Mouse (Mus musculus): Measurements from ENCODE around the gene Shroom3.

Gene Shroom3

DNA sequence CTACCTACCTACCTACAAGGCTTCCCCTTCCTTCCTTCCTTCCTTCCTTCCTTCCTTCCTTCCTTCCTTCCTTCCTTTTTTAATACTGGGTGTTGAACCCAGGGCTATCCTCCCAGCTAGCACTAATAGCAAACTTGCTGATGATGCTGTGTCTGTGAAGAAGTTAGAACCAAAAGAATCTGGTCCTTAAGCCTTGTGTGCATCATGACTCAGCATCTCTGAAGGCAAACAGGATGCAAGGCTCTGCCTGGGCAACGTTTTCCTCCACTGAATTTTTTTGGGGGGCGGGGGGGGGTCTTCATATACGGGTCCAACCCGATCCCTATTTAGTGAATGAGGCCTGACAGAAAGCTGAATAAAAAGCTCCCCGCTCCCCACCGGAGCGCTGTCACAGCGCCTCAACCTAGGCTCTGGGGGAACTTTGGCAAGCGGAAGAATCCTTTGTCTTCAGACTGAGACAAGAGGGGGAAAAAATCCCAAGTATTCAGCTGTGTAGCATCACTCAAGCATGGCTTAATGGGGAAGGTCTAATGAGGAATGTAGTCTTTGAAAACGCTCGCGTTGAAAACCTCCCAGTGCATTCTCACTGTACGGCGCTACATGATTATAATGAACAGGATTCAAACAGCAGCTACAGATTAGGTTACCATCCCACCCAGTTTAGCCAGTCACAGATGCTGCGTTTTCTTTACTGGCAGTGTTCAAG is 15.0 kb downstream of the Shroom3 start:
- no peak for DNase-seq (ENCODE audit: extremely low read depth, low read depth)

DNA sequence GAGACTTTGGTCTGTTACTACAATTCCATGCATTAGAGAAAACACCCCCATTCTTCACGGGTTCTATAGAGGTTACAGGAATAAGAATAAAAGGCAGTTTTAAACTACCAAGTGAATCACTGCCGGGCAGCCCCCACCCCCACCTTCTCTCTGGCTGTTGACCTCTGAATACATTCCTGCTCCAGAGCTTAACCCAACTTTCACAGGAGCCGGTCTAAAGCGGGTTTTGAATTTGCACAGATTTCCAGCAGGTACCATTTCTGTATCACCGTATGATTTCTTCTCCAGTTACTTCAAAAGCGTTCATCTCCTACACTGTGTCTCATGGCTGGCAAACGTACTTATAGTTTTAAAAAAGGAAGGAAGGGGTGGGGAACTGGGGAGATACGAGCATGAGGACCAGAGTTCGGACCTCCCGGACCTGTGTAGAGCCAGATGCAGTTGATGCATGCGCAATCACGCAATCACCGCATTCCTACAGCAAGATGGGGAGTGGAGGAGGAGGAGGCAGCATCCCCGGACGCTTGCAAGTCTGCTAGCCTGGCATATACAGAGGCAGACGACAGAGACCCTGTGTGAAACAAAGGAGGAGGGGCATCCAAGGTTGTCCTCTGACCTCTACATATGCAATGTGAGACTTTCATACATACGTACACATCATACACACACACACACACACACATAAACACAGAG is 15.7 kb downstream of the Shroom3 start:
- DNase-seq (ENCODE audit: extremely low read depth, low read depth) = no peak

DNA sequence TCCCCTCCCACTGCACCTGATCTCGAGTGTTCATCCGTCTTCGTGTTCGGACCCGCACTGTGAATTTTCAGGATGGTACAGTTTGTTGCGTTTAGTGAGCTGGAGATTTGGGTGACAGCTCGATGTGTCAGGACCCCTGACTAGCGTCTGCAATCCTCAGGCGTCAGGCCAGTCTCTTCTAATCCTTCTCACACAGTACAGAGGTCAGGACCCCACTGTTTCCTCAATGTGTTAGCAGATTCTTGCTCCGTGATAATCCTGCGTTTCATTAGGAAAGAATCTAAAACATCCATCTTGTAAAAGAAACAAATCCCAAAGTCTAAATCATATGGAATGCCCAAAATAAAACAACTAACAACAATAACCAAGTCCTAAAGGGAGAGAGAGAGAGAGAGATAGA is 18.5 kb downstream of the Shroom3 start:
- no peak for DNase-seq (ENCODE audit: extremely low read depth, low read depth)

DNA sequence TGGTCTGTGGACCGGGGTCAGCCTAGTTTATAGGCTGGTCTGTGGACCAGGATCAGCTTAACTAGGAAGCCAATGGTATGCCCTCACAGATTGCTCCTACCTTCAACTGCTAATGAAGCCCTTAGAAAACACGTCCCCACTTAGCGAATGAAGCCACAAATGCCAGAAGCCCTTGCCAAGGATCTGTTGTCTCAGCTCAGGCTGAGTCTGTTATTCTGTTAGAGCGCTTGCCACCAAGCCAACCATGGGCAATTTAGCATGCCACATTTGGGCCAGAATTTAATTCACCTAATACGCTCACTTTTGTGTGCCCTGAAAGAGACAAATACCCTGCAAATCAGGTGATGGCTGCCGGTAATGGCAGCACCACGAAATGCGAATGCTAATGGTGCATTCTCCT is 20.4 kb downstream of the Shroom3 start:
- no peak for DNase-seq (ENCODE audit: extremely low read depth, low read depth)

DNA sequence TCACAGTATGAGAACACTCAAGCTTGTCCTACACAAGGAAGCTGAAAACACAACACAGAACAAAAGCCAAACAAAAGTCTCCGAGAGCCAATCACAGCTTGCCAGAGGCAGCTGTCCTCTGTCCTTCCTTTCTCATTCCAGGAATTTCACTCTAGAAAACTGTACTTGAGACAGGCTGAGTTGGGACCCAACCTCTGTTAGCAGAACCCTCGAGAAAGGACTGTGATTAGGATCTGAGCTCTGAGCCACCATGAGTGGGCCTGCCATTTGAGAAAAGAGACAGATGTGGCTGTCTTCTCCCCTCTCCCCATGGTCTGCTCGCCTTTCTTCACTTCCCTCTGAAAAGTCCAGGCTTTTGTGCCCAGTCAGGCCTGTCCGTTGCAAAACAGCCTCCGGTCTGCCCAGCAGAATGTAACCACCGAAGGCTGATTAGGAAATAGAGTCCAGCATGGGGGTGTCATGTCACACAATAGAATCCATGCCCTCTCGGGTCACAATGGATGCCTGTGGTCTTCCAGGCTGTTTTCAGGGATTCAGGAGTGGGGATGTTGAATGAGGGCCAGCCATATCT is 24.8 kb downstream of the Shroom3 start:
- no peak for DNase-seq (ENCODE audit: extremely low read depth, low read depth)

DNA sequence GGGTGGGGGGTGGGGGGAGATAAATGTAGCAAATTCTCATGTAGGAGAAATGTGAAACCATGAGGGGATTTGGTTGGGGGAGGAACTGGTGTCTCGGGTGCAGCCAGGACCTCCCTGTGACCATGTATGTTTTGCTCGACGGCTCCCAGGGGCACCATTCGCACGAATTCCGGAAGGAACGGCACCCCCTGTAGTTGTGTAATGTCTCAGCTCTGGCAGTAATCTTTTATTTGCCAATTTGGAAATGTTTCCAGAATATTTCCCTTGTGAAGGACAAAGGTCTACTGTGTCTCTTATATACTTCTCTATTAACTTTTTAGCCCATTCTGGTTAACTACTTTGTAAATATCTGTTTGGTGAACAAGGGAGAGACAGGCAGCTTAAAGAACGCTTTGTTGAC is 27.5 kb downstream of the Shroom3 start:
- DNase-seq (ENCODE audit: extremely low read depth, low read depth) = no peak

DNA sequence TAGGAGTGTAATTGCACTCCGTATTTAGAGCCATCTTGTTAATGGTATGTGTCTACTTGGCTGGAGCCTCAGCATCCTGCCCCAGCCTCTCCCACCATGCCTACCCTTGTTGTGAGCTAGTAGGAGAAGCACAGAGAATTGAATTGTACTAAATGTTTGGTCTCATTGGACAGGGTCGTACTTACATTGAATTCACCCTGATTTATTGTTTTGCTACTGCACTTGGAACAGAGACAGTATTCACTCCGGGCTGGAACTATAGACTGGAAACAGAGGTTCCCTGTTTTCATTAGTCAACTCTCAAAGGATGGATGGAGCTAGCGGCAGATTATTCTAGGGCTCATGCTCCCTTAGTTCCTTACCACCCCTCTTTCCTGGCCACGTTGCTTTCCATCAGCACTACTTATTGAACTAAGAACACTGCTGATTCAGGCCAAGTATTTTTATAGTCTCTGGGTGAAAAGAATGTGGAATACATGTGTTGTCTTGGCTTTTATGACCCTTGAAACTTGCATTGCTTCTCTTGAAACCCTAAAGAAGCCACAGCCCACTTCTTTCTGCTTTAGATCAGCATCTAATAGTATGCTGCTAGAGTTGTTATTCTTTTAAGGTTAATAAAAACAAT is 28.5 kb downstream of the Shroom3 start:
- no peak for DNase-seq (ENCODE audit: extremely low read depth, low read depth)

DNA sequence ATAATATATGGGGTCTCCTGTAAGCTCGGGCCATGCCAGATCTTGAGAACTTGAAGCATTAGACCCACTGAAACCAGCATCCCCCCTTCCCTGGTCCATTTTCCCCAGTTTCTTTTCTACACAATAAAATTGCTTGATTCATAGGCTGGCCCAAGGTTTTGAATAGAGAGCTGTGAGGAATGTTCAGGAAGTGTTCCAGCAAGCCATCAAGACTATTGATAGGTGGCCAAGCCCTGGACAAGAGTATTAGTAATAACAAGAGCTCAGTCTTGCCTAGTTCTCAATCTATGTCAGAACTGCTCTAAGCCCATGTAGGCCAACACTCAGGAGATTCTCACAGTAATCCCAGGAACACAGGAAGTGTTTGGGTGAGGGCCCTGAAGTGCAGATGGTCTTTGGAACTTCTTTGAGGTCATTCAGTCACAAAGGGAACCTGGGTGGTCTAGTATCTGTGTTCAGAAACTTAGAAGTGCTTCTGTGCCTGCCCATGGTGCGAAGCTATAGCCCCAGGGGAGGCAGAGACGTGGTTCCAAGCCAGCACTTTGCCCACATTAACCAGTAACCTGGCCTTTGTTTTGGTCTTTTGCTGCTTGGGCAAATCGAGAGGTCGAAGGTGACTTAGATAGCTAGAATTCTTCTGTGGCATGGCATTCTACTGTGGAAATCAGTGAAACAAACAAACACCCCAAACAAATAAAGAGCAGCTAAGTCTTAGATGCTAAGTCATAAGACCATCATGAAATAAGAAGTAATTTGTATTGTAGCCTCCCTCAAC is 29.6 kb downstream of the Shroom3 start:
- no peak for DNase-seq (ENCODE audit: extremely low read depth, low read depth)

DNA sequence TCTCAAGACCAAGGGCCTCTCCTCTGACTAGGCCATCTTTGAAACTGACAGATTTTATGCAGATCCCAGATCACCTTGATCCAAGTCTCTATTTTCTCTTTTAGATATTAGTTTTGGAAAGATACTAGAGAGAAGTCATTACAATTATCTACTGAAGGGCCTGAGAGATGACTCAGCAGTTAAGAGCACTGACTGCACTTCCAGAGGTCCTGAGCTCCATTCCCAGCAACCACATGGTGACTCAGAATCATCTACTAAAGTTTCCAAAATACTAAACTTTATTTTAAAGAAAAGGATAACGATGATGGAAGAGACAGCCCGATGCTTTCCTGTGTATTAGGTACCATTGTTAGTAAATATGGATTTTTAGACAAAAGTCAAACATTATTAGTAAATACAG is 31.7 kb downstream of the Shroom3 start:
- no peak for DNase-seq (ENCODE audit: extremely low read depth, low read depth)

DNA sequence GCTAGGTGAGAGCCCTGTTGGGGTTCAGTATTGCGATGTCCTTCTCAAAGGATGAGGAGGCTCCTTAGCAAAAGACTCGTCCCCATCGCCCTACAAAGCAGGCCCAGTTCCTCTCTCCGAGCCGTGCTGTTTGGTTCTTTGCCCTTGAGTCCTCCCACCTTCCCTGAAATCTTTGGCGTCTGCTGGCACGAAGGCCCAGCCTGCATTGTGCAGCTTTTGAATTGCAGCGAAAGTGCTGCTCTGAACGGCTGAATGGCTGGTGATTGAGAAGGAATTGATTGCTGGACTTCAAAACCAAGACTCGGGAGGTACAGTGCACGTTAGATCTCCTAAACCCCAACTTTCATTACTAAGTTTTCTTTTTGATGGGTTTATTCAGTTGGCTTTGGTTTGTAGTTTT is 32.1 kb downstream of the Shroom3 start:
- no peak for DNase-seq (ENCODE audit: extremely low read depth, low read depth)

DNA sequence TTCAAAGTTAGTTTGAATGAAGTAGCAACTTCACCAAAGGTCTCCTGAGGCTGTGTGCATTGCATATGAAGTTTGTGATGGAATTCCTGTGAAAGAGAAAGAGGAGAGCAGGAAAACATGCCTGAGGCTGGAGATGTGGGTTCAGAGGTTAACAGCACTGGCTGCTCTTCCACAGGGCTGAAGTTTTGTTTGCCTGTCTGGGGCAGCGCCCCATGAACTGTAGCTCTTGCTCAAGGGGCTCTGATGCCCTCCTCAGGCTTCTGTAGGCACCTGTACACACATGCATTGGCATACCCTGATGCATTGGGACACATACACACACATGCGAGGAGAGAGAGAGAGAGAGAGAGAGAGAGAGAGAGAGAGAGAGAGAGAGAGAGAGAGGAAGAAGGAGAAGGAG is 32.7 kb downstream of the Shroom3 start:
- no peak for DNase-seq (ENCODE audit: extremely low read depth, low read depth)

DNA sequence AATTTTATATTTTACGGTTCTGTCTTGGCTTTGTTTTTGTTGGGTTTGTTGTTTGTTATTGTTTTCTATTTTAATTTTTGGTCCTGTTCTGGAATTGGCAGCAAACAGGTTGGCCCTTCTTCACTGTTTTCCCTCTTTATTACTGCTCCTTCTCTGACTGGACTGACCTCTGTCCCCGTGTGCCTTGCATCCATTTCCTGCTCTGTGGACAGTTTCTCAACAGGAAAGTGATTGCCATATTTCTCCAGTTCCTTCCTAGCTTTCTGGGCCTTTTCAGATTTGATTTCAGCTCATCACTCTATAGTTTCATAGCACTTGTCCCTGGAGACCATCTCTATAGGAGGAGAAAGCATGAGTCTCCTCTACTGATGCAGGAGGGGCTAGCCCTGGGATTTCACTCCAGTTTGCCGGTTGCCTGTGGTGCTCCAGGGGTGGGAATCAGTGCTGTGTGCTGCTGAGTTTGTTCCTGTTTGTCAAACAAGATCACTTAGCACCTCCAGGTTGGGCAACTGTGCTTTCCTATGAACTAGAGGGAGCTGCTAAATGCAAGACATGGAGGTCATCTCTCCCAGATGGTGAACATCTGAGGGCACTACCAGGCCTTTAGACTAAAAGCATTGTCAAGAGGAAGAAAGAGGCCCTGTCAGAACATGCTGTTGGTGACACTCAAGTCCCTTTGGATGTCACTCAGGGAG is 34.6 kb downstream of the Shroom3 start:
- DNase-seq (ENCODE audit: extremely low read depth, low read depth) = no peak

DNA sequence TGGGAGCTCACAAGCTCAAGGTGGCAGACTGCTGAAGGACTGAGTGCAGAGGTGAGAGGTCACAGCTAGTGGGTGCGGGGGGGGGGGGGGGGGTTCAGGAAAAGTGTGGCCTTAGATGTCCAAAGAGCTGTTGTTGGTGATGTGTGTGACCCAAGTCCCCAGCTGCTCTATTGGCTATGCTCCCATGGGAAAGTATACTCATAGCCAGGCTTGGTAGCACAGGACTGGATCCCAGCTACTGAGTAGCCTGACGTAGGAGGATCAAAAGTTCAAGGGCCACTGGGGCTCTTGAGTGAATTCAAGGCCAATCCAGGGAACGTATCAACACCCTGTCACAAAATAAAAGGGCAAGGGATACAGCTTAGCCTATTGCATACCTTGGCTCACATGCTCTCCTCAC is 35.6 kb downstream of the Shroom3 start:
- no peak for DNase-seq (ENCODE audit: extremely low read depth, low read depth)

DNA sequence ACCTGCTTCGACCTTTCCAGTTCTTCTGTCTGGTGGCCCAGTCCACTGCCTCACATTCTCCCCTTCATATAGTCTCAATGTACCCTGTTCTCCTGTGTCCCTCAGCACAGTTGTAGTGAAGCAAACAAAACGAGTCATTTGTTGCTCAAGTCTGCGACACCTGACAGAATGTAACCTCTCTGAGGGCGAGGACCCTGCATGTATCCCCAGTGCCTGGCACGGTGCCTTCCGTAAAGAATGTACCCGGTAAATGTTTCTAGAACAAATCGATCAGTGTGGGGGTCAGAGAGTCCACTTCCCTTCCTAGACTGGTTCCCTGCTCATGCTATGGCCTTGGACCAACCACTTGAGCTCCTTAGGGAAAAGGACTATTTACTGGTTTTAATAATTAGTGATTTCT is 38.4 kb downstream of the Shroom3 start:
- DNase-seq (ENCODE audit: extremely low read depth, low read depth) = no peak

DNA sequence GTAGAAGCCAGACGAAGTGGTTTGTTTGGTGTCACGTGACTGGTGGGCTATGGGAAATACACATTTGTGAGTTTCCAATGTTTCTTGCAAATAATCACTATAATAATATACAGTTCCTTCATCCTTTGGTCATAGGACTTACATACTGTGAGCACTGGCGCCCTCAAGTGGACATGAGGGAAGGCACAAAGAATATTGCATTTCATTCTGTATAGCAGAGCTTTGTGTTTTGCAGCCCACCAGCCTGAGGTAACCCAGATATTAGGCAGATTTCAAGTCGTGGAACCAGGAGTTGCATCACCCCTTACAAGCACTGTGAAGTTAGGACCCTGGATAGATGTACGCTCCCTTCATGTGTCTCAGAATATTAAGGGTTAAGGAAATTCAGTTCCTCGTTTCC is 42.7 kb downstream of the Shroom3 start:
- peak; percentile 23 for DNase-seq (ENCODE audit: extremely low read depth, low read depth)

DNA sequence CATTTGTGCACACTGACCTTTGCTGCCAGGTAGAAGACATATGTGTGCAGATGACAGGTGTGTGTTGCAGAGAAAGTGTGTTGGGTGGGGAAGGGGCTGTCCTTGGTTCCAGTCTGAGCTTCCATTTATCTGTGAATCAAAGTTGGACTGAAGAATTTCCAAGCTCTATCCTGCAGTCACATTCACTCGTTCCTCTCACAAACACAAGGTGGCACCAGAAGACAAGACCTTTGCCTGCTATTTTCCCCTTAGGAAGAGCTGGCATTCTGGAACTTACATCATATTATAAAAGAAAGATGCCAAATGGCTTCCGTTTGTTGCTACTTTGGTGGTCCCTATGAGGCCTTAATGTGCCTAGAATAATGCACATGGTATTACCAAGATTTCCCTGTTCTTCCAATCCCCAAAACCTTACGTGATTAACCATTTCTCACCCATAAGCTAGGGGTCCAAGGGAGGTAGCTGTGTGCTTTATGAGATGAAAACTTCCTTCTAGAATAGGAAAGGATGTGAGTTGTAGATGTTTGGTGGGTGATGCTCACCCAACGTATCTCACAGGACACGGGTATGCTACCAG is 45.1 kb downstream of the Shroom3 start:
- no peak for DNase-seq (ENCODE audit: extremely low read depth, low read depth)

DNA sequence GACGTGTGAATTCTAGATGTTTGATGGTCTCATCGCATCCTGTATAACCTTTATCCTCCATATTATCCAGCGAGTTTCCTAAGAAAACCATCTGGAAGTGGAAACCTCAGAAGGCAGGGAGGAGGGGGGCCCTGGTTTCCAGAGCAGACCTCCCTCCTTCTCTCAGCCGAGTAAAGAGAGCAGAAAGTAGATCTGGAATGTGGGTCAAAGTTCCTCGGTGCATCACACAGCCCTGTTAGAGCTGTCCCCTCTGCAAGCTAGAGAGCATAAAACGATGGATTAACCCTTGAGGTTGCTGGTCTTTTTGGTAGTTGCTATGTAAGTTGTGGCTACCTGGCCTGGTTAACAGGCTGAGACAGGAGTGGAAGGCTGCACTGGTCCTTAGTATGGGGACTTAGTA is 46.0 kb downstream of the Shroom3 start:
- DNase-seq (ENCODE audit: extremely low read depth, low read depth) = no peak

DNA sequence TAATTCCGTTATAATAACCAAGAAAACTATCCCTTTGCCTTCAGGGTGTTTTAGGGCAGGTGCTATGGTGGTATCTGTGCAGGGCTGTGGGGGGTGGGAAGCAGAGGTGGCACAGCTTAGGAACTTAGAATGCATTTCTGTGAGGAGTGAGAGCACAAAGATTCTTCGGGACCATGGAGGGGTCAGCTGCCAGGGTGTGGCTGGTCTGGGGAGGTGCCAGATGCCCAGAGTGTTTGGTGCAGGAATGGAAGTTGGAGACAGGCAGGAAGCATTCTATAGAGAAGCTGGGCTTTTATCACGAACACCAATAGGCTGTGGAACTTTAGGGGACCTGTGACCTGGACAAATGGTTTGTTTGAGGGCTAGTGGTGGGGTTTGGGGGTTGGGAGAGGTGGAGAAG is 58.6 kb downstream of the Shroom3 start:
- no peak for DNase-seq (ENCODE audit: extremely low read depth, low read depth)

DNA sequence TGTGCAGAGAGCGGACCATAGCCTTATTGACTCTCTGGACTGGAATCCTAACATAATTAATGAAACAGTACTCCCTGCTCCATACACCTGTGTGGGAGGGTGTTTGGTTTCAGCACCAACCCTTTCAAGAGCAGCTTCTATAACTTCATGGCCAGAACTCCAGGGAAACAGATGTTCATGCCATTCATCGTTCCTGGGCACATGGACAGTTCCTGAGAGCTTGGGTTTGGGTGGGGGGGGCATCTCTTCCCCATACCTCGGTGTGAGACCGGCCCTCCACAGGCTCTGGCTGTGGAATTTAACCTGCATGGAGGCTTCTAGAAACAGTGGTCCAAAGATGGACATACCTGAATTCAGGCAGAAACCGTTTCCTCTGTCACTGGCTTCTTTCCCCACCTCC is 59.5 kb downstream of the Shroom3 start:
- DNase-seq (ENCODE audit: extremely low read depth, low read depth) = no peak

DNA sequence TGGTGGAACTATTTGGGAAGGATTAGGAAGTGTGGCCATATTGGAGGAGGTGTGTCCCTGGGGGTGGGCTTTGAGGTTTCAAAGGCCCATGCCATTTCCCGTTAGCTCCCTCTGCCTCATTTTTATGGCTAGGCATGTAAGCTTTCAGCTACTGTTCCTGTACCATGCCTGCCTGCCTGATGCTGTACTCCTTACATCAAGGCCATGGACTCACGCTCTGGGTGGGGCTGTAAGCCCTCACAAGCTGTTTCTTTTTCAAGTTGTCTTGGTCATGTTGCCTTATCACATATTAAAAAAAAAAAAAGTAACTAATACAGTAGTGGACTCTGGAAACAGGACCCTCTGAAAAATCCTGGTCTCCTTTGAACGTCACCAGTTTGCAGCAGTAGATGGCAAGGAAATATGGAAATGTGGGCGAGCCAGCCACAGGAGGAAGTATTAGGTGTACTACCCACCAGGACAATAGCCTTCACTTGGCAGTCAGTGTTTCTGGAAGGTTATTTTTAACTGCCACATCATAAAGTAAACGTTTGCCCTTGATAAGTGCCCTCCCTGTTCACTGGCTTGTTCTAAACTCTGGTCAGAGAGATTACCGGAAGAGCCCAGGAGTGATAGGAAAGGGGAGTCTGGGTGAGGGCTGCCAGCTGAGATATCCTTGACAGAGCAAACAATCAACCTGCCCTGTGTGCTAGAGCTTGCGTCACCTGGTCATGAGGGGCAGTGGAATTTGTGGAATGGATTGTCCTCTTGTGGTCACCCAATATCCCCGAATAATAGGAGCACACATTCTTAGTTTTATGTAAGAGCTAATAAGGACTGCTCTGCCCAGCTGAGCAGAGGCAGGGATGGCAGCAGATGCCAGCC is 62.4 kb downstream of the Shroom3 start:
- DNase-seq (ENCODE audit: extremely low read depth, low read depth) = no peak

Data from MEL-GATA-1-ER (cell line).